Mouse (Mus musculus) neural tube, embryonic 10.5 days (tissue): ENCODE results near the gene Pptc7.
A peak's percentile ranks its signal among the peaks of the same experiment; 100 is the strongest.

ENCODE experiments used
- DNase-seq: peaks from one replicate; pipeline ENCODE4 v3.0.0-alpha.2; 2017; ENCODE audit warnings: low spot score; ENCODE audit errors: extremely low spot score

Pptc7 gene

DNA sequence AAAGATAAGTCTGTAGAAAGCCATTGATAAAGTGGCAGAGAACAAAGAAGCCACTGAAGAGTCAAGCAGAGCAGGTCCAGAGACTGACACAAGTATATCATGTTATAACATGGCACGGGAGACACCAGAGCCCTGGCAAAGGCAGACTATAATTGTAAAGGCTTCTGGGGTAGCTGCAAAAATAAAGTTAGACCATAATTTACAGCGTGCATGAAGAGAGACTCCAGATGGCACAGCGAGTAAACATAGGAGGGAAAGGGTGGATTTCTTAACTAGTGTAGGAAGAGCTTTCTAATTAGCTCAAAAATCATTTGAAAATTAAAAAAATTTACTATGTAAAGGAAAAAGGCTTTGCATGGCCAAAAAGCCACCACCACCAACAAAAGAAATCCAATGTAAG lies 43.1 kb downstream of the Pptc7 start:
- DNase-seq: no peak

GRCm38 (mm10) chr5:122330269-122330668 lies 46.1 kb downstream of the Pptc7 start:
- no peak for DNase-seq

DNA sequence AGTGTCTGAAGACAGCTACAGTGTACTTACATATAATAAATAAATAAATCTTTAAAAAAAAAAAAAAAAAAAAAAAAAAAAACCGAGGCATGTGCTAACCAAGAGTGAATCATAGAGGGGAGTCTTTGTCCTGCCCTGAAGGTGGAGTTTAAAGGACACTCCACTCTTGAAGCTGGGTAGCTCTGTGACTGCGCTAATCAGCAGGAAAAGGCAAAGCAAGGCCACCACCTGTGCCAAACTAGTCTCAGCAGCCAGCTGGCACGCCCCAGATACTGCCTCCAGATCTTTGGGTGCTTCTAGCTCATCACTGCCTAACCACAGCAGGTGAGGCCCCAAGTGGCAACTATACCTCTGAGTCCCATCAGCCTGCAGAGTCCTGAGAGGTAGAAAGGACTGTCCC lies 50.5 kb downstream of the Pptc7 start:
- no peak for DNase-seq

DNA sequence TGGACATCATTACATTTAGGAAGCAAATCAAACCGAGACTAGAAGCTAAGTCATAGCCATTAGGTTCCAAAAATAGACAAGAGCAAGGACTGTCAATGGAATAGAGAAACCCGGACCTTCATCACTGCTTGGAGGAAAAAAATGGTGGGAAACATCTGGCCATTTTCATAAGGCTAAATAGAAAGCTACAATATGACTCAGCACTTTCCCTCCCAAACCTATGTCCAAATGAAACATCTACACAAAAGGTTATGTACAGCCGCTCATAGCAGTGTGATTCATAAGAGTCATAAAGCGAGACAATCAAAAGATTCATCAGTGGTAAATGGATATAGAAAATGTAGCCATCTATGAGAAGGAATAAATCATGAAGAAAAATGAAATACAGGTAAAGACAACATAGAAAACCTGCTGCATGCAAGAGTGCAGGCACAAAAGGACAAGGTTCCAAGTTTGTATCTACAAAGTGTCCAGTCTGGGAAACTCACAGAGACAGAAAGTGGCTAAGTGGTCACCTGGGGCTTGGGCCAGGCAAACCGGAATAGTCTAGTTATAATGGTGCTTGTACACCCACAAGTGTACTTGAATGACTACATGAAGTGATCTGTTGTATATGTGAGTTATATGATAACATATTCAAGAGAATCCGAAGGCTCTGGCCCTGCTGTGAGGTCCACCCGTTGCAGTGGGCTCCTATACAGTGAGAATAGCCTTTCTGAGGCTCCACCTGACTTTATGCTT lies 52.6 kb downstream of the Pptc7 start:
- no peak for DNase-seq

GRCm38 (mm10) chr5:122342874-122343273 lies 58.7 kb downstream of the Pptc7 start:
- DNase-seq: no peak

GRCm38 (mm10) chr5:122343768-122344167 lies 59.6 kb downstream of the Pptc7 start:
- DNase-seq: no peak

DNA sequence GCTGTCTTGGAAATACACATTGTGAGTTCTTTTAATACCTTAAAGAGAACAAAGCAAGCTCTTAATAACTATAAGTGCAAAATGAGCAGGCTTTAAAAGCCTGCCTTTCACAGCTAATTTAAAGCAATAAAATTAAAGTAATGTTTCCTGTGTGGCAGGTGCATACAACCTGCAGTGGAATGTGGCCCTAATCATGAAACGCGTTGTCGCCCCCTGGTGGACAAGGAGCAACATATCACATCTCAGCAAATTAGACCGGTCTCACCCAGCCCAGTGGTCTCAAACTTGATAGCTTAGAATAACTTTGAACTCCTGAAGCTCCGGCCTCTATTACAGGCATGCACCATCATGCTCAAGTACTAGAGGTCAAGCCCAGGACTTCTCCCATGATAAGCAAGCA lies 60.1 kb downstream of the Pptc7 start:
- peak; percentile 70 for DNase-seq

- no peak for DNase-seq
Observed at GRCm38 (mm10) chr5:122345777-122346176, 61.6 kb downstream of the Pptc7 start.

DNA sequence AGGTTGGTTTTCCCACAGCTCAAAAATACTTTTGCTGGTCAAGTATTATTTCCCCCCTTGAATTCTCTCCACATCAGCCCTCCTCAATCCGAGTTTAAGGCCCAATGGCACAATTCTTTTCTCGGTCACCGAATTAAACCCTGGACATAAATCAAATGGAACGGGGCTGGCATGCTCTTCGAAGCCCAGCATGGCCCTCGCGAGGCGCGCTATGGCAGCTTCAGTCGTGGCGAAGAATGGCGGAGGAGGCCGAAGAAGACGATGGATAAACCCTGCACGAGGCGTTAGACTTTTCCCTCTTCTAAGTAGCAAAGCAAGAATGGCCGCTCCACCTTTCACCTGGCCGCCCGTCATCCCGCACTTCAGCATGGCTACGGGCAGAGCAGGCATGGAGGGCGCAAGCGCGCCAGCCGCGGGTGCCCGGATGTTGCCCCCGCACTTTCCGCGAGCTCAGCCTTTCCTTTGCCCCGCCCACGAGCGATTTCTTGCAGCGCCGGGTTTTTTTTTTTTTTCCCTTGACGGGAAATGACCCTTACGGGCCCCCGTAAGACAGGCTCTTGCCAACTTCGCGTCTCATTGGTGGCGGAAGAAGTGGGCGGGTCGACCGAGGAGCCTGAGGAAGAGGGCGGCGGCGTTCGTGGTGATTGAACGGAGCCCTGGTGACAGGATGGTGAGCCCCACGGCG lies 69.8 kb downstream of the Pptc7 start, which contains the start of the genes Rad9b and Vps29:
Gene Rad9b (minus strand): TSS at position 427 of the 685 bp plus-strand sequence.
Gene Vps29 (plus strand): TSS at position 563 of the 685 bp plus-strand sequence.
- DNase-seq: peak; percentile 99

GRCm38 (mm10) chr5:122354492-122355067 lies 70.4 kb downstream of the Pptc7 start:
- DNase-seq: no peak

DNA sequence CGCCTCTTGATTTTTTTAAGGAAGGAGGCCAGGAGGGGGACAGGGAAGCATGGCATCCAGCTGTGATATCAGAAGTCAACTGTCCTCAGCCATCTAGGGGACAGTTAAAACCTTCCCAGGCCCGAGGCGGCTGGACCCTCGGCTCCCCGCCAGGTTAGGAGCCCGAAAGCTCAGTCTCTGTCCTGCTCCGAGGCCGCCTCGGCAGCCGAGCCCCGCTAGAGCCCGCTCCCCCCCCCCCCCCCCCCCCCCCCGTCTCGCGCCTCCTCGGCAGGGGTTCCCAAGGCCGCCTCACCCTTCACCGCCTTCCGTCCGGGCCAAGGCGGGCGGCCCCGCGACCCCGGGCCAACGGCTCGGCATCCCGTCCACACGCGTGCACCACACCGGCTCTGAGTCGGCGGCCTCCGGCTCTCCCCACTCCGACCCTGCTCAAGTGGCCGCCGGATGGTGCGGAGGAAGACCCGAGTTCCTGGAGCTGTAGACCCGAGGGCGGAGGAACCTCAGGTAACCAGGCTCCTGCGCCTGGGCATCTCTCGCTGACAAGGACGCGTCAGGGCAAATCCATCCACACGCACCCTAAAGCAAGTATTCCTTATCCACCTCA lies 87.5 kb downstream of the Pptc7 start, which contains the start of gene Gpn3:
Gene Gpn3 (plus strand): TSS at position 286 of the 601 bp plus-strand sequence.
- no peak for DNase-seq

DNA sequence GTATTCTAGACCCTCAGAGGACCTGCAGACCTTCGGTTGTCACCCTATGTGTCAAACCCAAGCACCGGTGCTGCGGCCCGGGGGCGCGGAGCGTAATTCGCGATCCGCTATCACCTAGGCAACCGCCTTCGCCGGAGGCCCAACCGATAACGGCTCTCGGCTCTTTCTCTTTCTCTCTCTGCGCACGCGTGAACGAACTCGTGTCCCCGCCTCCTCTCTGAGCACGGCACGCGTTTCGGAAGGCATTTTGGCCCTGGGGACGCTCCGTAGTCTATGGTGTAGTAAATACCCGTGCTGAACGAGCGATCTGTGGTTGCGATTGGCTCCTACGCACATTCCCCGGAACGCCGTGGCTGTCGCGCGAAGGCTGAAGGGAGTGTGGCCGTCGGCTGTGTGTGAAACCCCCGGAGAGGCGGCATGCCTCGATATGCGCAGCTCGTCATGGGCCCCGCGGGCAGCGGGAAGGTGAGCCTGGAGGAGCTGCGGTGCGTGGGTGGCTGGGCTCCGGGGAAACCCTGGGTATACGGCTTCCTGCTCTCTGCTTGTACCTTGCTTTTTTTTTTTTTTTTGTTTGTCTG lies 88.1 kb downstream of the Pptc7 start, which contains the start of gene Fam216a:
Gene Fam216a (minus strand): TSS at position 173 of the 578 bp plus-strand sequence.
- DNase-seq: peak; percentile 100

DNA sequence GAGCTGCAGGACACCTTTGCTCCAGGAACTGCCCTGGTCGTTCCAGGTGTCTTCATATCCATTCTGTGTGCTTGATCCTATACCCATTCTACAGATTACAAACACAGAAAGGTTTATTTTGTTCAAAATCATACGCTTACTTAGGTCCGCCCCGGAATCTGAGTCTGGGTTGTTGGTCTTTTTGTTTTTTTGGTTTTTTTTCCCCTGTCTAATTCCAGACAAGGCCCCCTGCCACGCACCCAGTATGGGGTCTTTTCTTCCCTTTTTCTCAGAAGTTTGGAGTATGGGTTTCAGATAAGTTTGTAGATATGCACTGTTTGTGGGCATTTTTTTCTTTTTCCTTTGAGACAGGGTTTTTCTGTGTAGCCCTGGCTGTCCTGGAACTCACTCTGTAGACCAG lies 88.7 kb downstream of the Pptc7 start:
- no peak for DNase-seq
